Mouse (Mus musculus) urinary bladder, postnatal 14 days (tissue): ENCODE results near the gene Atxn7l2.
A peak's percentile ranks its signal among the peaks of the same experiment; 100 is the strongest.
"Not testable (repeated sequence)": the region's sequence is repeated elsewhere in the genome, so short reads cannot be mapped to it uniquely, and the experiment has no call there.

Experiments
- DNase-seq: peaks from one replicate; pipeline ENCODE4 v3.0.0; 2021; ENCODE audit warnings: low spot score

The Atxn7l2 gene

DNA sequence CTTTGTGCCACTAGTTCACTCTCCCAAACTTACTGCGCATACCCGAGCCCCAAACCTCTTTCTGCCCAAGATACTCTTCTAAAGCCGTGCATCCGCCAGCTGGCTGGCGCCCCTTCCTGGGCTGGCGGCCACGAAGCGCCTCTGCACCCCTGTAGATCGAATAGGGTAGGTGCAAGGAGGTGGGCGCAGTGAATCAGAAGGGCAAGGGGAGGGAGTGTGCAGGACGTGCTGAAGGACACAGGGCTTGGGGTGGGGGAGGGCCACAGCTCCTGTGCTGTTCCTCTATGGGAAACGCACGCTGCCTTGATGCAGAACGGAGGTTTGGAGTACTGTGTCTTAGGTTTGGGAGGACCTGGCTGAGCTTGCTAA is at the start of gene Atxn7l2:
Gene Atxn7l2 (minus strand): TSS at position 164 of the 369 bp plus-strand sequence.
- DNase-seq: no peak

DNA sequence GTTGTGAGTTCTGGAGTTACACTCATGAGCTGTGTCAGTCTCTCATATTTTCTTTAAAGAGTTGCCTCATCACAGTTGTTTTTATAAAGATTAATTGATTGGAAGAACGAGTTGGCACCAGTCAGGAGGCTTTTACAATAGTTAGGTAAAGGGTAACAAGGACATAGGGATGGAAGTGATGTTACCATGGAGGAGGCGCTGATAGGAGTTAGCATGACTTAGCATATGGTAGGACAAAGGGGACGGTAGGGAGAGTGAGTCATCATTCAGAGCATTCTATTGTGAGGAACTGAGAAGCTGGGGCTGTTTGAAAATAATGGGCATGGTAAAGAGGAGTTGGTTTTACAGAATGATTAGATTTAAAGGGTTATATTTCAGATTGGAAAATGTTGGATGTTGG is 48.6 kb upstream of the Atxn7l2 start:
- no peak for DNase-seq

DNA sequence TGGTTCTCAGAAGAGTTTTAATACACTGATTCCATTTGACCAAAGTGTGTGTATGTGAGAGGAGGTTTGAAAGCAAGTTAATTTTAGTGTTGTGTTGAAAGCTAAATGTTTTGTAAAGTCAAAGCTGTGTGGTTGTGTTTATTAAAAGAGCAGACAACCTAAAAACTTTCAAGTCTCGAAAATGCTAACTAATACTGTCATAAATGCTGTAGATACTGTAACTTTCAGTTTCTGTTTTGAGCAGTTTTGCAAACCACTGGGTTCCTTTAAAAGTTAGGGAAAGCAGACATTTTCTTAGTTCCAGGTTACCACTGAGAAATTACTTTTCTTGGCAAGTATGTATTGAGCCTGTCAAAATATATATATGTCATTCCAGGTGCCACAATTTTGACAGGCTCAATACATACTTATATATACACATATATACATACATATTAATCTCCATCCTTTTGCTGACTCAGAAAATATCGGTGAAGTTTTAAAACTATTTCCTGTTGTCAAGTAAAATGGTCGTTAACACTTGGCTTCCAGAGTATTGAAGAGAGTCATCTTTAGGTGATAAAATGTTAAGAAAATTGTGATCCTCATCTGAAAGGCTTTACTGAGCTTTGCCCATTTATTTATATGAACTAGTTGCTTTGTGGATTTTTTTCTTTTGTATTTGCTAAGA is 47.2 kb upstream of the Atxn7l2 start:
- DNase-seq: no peak

DNA sequence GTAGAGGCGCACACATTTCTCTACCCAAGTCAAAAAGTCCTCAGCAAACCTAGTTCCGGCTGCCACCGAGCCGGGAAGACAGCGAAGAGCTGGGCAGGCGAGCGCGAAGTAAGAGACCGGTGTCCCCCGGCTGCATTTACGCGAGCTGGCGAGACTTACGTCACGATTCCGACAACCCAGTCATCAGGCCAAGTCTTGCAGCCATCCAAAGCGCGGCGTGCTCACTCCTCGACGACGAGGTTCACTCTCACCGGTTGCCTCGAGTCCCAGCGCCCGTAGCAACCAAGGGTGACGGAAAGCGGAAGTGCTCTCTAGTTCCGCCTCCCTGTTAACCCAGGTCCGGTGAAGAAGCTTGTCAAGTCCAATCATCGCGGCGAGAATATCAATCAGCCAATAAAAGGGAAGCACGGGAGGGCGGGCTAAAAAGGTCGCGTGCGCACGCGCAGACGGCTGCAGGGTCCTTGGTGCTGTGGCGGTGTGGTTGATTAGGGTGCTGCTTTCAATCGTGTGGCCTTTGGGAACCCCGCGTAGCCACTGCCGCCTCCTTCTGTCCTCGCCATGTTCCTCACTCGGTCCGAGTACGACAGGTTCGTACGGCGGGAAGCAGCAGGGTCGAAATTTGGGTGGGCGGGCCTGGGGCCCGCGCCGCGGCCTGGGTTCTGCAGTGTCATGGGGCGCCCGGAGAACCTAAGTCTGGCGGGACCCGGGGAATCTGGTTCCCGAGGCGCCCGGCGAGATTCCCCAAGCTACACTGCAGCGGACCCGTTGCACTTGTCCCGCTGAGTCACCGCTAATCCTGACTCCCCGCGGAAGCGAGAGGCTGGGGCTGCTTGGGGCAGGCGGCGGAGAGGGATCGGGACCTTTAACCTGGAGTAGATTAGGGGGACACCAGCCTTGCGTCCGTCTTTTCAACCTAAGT is 46.2 kb upstream of the Atxn7l2 start, which contains the start of gene Psma5:
Gene Psma5 (plus strand): TSS at position 208 of the 919 bp plus-strand sequence.
- peak; percentile 94 for DNase-seq

DNA sequence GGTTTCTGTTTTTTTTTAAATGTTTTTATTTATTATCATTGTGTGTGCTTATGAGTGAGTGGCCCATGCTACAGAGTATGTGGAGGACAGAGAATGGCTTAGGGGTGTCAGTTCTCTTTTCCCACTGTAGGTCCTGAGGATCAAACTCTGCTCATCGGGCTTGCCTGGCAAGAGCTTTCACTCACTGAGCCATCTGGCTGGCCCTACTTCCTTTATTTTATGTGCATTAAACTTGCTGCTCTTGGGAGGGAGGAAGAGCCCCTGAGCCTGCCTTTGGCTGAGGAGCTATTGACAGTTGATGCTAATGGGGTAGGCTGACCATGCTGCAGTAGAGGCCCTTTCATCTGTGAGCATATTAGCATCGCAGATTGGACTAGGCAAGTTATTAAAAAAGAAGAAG is 36.1 kb upstream of the Atxn7l2 start:
- no peak for DNase-seq

DNA sequence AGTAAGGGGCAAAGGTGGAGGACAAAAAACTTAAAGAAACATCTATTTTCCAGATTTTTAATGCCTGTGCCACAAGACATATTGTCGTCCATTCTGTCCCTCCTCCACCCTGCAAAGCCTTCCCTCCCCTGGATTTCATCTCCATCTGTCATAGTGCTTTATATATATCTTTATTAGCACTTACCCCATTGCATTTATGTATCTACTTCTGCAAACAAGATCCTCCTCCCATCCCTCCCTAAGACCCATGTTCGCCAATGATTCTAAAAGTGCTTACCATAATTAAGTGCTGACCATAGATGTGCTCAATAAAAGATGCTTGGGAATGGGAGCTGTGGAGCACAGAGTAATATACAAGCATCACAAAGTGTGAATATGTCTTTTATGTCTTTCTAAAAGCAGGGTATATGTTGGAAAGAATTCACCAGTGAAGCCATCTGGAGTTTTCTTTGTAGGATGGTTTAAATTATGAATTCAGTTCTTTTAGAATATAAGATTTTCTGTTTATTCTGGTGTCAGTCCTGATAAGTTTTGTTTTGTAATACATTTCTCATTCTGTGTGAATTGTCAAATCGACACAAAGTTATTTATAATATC is 30.6 kb upstream of the Atxn7l2 start:
- DNase-seq: no peak

DNA sequence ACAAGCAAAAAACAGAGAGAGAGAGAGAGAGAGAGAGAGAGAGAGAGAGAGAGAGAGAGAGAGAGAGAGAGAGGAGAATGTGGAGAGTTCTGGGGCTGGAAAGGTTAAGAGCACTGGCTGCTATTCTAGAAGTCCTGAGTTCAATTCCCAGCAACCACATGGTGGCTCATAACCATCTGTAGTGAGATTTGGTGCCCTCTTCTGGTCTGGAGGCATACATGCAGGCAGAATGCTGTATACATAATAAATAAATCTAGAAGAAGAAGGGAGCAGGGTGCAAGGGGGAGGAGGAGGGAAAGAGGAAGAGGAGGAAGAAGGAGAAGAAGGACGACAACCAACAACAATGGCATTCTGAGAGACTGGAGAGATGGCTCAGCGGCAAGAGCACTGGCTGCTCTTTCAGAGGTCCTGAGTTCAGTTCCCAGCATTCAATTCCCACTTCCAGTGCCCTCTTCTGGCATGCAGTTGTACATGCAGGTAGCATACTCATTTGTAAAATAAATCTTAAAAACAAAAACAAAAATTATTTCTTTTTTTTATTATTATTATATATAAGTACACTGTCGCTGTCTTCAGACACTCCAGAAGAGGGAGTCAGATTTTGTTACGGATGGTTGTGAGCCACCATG is 26.9 kb upstream of the Atxn7l2 start:
- DNase-seq: not testable (repeated sequence)

DNA sequence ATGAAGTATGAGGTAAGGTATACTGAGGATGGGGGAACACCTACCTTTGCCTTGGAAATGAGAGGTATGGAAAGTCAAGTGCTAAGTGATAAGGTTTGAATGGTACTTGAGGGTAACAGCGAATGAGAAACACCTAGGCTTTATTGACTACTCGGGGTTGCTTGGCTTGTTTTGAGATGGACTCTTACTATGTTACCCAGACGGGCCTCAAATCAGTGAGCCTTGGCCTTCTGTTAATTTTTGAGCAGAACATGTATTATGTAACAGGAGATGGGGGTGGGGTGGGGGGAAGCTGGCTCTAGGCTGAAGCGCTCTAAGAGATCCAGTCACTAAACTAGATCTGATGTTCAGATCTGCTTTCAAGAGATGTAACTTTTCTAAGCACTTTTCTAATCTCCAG is 20.9 kb upstream of the Atxn7l2 start:
- DNase-seq: no peak

DNA sequence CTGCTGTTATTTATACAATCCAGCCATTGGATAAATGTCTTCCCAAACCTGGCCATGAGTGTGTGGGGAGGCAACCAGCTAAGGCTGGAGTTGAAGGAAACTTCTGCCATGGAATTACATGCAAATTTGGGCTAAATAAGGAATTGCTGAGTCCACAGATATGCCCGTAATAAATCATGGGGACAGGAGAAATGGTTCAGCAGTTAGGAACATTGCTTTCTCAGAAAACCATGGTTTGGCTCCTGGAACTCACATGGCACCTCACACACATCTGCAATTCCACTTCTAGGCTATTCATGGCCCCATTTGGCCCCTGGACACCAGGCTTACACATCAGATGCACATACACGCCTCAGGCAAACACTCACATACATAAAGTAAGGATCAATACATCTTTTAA is 16.8 kb upstream of the Atxn7l2 start:
- no peak for DNase-seq

DNA sequence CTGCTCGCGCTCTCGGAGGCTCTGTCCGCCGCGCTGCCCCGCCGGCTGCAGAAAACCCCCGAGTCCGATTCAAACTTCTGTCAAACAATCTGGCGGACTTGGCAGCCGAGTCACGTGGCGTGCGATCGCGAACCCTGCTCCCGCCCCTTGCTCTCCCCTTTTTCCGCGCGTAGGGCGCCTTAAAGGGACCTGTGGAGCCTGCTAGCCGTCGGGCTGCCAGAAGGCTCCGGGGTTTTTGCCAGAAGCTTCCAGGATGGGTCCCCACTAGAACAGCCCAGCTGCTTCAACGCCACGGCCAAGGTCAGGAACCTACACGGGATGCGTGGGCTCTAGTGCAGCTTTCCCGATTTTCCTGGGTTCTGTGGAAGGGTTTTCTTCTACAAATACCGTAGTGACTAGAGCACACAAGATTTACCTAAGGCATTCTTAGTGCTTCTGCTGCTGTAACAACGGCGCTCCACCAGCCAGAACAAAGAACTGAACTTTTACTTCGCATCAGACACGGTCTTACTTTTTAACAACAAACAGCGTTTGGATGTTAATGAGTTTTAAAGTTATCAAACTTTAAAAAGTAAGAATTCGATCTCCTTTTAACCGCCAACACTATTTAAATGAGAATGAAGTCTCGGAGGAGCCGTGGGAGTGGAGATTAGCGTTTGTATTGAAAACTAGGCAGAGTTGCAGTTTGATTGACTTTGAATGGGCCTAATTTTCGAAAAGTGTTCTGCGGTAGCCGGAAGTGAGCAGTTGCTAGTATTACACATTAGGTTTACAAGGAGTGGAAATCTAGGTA is 16.0 kb upstream of the Atxn7l2 start, which contains the start of gene Sypl2:
Gene Sypl2 (minus strand): TSS at position 91 of the 793 bp plus-strand sequence.
- peak; percentile 52 for DNase-seq

DNA sequence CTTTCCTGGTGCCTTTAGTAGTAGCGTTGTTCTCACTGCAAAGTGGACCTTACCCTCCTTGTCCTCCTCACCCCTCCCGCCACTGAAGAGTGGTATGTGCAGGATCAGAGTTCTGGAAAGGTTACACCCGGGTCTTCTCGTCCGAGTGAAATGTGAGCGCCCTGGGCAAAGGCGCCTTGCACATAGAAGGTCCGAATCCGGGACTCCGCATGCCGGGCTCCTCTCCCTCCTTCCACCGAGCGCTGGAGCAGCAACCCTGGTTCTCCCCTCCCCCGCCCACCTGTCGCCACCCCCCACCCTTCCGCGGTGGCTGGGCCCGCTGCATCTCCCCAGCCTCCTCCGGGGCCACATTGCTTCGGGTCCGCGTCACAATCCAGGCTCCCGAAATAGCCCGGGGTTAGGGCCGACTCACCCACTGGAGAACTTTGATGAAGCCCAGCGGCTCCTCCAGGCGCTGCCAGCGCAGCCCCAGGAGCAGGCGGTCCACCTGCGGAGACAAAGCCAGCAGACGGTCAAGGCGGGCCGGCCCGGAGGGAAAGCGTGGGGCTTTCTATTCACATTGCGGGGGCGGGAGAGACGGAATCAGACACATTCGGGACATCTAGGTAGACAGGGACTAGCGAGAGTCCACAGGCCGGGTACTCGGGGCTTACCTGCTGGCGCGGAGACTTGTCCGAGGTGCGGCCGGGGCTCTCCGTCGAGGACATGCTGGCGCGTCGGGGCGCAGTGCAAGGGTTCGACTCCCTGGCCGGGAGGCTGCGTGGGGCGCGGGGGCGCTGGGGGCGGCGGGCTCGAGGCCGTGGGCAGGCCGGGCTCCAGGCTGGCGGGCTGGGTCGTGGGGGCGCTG is 15.2 kb upstream of the Atxn7l2 start:
- DNase-seq: no peak

DNA sequence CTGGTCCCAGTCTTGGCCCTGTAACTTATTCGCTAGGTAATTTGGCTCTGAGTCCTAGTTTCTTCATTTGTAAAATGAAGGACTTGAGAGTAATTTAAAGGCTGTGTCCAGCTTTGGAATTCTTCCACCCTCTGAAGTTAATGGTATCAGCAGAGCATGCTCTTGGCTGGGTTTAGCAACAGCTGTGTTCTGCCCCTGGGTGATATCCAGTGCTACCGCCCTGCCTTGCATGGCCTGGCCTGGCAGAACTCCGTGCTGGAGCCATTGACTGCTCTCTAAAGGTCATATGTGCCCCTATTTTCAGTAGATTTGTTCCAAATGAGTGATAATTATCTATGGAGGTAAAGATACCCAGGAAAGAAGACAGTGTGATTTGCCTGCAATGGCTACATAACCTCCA is 9.9 kb upstream of the Atxn7l2 start:
- no peak for DNase-seq

DNA sequence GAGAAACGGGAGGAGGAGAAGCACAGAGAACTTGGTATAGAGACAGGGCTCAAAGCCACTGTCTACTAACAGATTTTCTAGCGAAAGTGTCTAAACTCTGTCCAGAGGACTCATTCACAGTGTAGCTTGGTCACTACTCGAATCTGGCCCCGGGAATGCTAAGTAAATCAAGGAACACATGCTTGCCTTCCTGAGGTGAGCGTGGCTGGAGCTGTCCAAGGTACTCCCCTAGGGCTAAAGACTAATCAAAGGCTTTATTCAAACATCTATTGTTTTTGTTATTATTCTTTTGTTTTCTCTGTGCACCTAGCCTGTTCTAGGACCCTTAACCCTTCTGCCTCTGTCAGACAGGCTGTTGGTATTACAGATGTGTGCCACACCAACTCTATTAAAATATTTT is 4.0 kb upstream of the Atxn7l2 start:
- DNase-seq: peak; percentile 35

DNA sequence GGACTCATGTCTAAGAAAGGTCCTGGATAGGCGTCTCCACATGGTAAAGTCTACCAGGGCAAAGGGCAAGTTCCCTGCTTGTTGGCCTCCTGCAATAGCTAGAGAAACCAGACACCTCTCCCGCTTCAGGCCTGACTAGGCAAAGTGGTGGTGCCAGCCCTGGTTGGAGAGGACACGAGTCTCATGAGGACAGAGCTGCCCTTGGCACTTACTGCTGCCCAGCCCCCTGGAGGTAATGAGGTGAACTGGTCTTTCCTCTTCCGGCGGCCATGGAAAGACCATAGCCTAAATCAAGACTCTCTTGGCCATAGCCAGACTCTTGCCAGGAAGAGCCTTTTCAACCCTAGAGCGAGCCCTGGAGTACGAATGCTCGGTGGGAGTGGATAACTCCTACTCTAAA is 1.7 kb upstream of the Atxn7l2 start:
- no peak for DNase-seq

DNA sequence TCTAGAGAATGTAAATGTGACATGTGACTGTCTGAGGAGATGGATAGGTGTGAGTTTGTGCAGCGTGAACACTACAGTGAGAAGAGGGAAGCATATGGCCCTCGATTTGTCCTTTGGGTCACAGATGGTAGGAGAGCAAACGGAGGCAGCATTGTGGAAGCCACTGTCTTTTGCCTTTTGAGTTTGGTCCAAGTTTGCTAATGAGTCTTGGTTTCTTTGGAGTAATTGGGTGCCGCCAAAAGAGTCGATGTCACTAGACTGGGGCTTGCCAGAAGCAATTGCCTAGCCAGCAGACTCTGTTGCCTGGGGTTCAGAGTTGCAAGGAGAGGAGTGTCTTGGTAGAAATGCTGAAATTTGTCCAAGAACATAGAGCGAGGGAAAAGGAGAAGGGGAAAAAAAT is 1.1 kb upstream of the Atxn7l2 start:
- DNase-seq: no peak

DNA sequence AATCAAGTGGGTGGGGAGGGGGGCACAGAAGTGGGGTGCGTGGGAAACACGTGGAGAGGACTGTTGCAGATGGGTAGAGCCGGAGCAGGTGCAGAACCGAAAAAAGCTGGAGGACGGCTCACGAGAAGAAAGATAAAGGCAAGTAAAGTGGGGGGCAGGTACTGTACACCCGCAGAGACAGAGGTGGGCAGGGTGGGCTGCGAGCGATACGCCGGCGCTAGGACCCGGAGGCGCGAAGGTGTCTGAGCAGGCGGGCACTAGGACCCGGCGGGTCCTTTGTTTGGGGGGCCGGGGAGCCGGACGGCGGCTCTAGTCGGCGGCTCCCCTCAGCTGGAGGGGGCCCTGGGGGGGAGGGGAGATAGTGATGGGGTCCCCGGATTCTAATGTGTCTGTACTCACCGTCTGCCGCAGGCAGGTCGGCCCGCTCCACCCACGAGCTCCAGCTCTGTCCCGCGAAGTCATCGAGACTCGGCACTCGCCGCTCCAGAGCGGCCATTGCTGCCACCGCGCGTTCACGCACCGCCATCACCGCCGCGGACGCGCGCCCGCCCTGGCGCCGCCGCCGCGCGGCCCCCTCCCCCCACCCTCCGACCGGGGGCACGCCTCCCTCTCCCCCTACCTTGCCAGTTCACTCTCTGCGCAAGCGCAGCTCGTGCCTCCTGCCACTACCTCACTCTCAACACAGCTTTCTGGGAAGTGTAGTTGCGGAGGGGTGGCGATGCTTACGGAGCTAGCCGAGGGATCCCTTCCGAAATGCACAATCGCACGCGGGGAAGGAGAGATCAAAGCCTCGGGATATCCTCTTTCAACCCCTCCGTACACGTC is 576 bp downstream of the Atxn7l2 start:
- DNase-seq: peak; percentile 94

DNA sequence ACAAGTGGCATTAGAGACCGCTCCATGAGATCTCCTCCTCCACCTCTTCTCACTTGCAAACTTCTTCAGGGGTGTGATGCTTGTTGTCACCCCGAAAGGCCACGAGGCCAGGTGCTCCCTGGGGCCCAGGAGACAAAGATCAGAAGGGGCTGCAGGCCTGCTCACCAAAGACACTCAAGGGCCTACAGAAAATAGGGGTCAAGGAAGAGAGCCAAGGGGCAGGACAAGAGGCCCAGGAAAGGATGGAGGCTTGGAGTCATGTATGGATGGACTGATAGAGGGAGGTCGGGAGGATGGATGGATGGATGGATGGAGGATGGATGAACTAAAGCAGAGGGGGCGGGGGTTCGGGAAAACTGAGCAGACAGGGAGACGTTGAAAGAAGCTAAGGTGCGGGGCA is 1.2 kb downstream of the Atxn7l2 start:
- no peak for DNase-seq

DNA sequence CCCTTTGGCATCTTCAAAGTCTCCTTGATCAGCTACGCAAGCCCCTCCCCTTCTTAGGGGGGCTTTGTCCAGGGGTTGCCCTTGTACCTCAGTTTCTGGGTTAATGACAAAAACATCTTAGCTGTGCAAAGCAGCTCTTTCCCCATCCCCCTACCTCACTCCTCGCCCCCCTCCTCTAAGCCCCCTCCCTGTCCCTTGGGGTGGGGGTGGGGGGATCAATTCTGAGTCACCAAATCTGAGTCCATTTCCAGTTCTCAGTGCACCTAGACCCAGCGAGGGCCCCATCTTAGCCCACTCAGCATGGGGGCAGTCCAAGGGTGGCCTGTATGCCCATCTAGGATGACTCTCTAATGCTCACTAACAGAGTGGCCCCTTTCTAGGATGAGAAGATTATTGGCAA is 1.7 kb downstream of the Atxn7l2 start:
- DNase-seq: no peak

DNA sequence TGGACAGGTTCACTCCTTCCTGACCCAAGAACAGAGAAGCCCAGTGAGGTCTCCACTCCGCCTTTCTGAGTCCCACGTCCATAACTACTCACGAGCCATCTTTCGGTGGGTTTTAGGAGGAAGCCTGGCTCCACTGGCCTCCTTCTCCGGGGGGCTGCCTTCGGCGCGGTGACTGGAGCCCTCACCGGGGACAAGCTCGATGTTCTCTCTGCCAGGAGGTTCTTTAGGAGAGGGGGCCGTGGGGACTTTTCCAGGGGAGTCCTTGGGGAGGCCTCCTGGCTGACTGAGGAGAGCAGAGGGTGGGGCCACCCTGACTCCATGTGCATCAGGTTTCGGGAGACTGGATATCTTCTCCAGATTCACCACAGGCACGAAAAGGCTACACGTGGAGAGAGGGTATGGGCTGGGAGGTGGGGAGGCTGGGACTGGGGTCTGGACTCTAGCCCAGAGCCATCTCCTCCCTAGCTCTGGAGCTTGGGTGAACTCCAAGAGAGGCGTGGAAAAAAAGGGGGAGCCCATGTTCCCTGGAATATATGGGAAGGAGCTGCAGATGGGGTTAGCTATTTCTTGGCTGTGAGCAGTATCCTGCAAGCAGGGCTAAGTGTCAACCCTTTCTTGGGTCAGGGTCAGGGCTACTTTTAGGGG is 3.9 kb downstream of the Atxn7l2 start:
- no peak for DNase-seq
